In the genomic region with DNA sequence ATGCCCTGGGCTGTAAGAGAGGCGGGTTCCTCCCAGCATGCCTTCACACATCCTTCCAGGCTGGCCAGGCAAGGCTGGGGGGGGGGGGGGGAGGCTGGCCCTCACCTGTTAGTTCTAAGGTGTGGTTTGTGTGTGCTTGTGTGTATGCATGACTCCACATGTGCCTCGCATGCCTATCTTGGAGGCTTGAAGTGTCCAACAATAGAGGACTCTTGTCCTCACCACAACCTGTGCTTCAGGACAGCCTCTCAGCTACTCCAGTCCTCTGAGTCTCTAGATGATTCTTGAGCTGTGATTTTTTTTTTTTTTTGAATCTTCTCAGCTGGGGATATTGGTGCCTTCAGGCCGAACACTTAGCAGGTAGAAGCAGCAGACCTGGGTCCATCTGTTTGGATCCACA, we compare ENCODE assay signal across 23 mouse cellular contexts.
"Had no signal": no experiment of that assay in that cellular context is flagged by ENCODE, and none has a peak within 500 bp of the region (broad histone marks: within the 10 kb centered on the region; RNA-seq: fewer than 3 reads in every experiment).

No protein-coding gene starts in this region.

- H3K27me3 ChIP-seq: heart, embryonic 13.5 days; heart, embryonic 15.5 days; hindbrain, embryonic 13.5 days; hindbrain, embryonic 15.5 days; limb, embryonic 13.5 days; limb, embryonic 15.5 days had no signal

- H3K4me3 ChIP-seq: heart, adult 2 months; heart, embryonic 13.5 days; heart, embryonic 15.5 days; hindbrain, embryonic 13.5 days; hindbrain, embryonic 15.5 days; layer of hippocampus, adult 2 months; left cerebral cortex, adult 2 months; limb, embryonic 13.5 days; limb, embryonic 15.5 days; liver, embryonic 12.5 days had no signal

- H3K9me3 ChIP-seq: heart, embryonic 13.5 days; heart, embryonic 15.5 days; hindbrain, embryonic 15.5 days had no signal

- H3K4me2 ChIP-seq: heart, embryonic 11.5 days; heart, embryonic 13.5 days; heart, embryonic 15.5 days; hindbrain, embryonic 13.5 days; hindbrain, embryonic 15.5 days; limb, embryonic 13.5 days; limb, embryonic 15.5 days; liver, embryonic 12.5 days had no signal

- H3K36me3 ChIP-seq: heart, embryonic 13.5 days; heart, embryonic 15.5 days; hindbrain, embryonic 13.5 days; hindbrain, embryonic 15.5 days; limb, embryonic 13.5 days; limb, embryonic 15.5 days; liver, embryonic 12.5 days had no signal

- ATAC-seq: hindbrain, postnatal 0 days; intestine, postnatal 0 days; liver, embryonic 12.5 days had no signal

- H3K9ac ChIP-seq: heart, embryonic 13.5 days; heart, embryonic 15.5 days; hindbrain, embryonic 13.5 days; hindbrain, embryonic 15.5 days; limb, embryonic 13.5 days; limb, embryonic 15.5 days; liver, embryonic 12.5 days had no signal

- DNase-seq: gastrocnemius, postnatal 14 days; gastrocnemius, postnatal 36 days; heart, adult 11 months; heart, adult 2 months; heart, postnatal 14 days; heart, postnatal 36 days; kidney, adult 18-20 months; kidney, adult 8-10 months; kidney, postnatal 10 days; kidney, postnatal 25 days; kidney, postnatal 4 days had no signal

- H3K27ac ChIP-seq: heart, adult 2 months; heart, embryonic 13.5 days; heart, embryonic 15.5 days; hindbrain, embryonic 13.5 days; hindbrain, embryonic 15.5 days; hindbrain, postnatal 0 days; layer of hippocampus, adult 2 months; left cerebral cortex, adult 2 months; limb, embryonic 13.5 days; limb, embryonic 15.5 days; liver, embryonic 12.5 days had no signal
